Mouse (Mus musculus): ENCODE data around the gene Bcat1. TPM values are rescaled to one million over a fixed set of nuclear protein-coding genes. Genes with fewer than 3 reads are reported as not detected.
A peak's percentile ranks its signal among the peaks of the same experiment; 100 is the strongest.

Bcat1 gene
- polyA plus RNA-seq, 1 experiment from 2014 or later, result 116 TPM

GRCm38 (mm10) chr6:145088451-145089113 lies 12.6 kb upstream of the Bcat1 start:
- ATAC-seq (ENCODE audit: low FRiP score) (no peak), DNase-seq (ENCODE audit: low spot score) (peak; percentile 39)
- no peaks in the 10 kb centered on the region for H3K36me3 ChIP-seq (ENCODE audit: control insufficient read depth, insufficient read depth, low read length)
- H3K9me3 ChIP-seq (ENCODE audit: control insufficient read depth, low read length), result no peaks in the 10 kb centered on the region
- WGBS, result 50% methylated on average over 4 of the region's 4 CpGs
- no peak overlapping the region for H3K4me2 ChIP-seq (replicated peaks; ENCODE audit: low read depth, low read length)
- no peak overlapping the region for H3K4me3 ChIP-seq (ENCODE audit: low read depth, low read length)
- H3K27ac ChIP-seq (ENCODE audit: low read depth, low read length), result no peak overlapping the region
- no peaks in the 10 kb centered on the region for H3K4me1 ChIP-seq (replicated peaks; ENCODE audit: control insufficient read depth, insufficient read depth, low read length)
- no peaks in the 10 kb centered on the region for H3K27me3 ChIP-seq (ENCODE audit: control insufficient read depth, insufficient read depth, low read length)
- no peak overlapping the region for H3K9ac ChIP-seq (ENCODE audit: low read depth, low read length)

GRCm38 (mm10) chr6:145084343-145085117 lies 8.5 kb upstream of the Bcat1 start:
- H3K4me3 ChIP-seq (ENCODE audit: low read depth, low read length), result no peak overlapping the region
- H3K9ac ChIP-seq (ENCODE audit: low read depth, low read length), result no peak overlapping the region
- no peak for DNase-seq (ENCODE audit: low spot score)
- 89% methylated on average over 8 of the region's 8 CpGs for whole genome bisulfite sequencing
- H3K4me1 ChIP-seq (replicated peaks; ENCODE audit: control insufficient read depth, insufficient read depth, low read length), result no peaks in the 10 kb centered on the region
- no peaks in the 10 kb centered on the region for H3K9me3 ChIP-seq (ENCODE audit: control insufficient read depth, low read length)
- no peak for ATAC-seq (ENCODE audit: low FRiP score)
- H3K27ac ChIP-seq (ENCODE audit: low read depth, low read length), result no peak overlapping the region
- no peak overlapping the region for H3K4me2 ChIP-seq (replicated peaks; ENCODE audit: low read depth, low read length)
- no peaks in the 10 kb centered on the region for H3K36me3 ChIP-seq (ENCODE audit: control insufficient read depth, insufficient read depth, low read length)
- H3K27me3 ChIP-seq (ENCODE audit: control insufficient read depth, insufficient read depth, low read length), result no peaks in the 10 kb centered on the region

GRCm38 (mm10) chr6:145081721-145082120 lies 5.7 kb upstream of the Bcat1 start:
- Histone ChIP-seq H3K36me3 (ENCODE audit: control insufficient read depth, insufficient read depth, low read length) (no peaks in the 10 kb centered on the region), H3K4me2 (replicated peaks; ENCODE audit: low read depth, low read length) (no peak overlapping the region), H3K4me1 (replicated peaks; ENCODE audit: control insufficient read depth, insufficient read depth, low read length) (no peaks in the 10 kb centered on the region), H3K9ac (ENCODE audit: low read depth, low read length) (no peak overlapping the region), H3K27ac (ENCODE audit: low read depth, low read length) (no peak overlapping the region), H3K27me3 (ENCODE audit: control insufficient read depth, insufficient read depth, low read length) (no peaks in the 10 kb centered on the region), H3K4me3 (ENCODE audit: low read depth, low read length) (no peak overlapping the region), H3K9me3 (ENCODE audit: control insufficient read depth, low read length) (no peaks in the 10 kb centered on the region)
- ATAC-seq (ENCODE audit: low FRiP score) (no peak), DNase-seq (ENCODE audit: low spot score) (no peak)
- 72% methylated on average over 4 of the region's 4 CpGs for WGBS

GRCm38 (mm10) chr6:145079087-145079759 lies 3.2 kb upstream of the Bcat1 start:
- no peak for DNase-seq (ENCODE audit: low spot score)
- H3K9me3 ChIP-seq (ENCODE audit: control insufficient read depth, low read length), result no peaks in the 10 kb centered on the region

GRCm38 (mm10) chr6:145076286-145076685 lies 302 bp upstream of the Bcat1 start:
- Histone ChIP-seq H3K4me3 (ENCODE audit: low read depth, low read length) (peak overlapping the region; percentile 69), H3K9ac (ENCODE audit: low read depth, low read length) (no peak overlapping the region), H3K4me2 (replicated peaks; ENCODE audit: low read depth, low read length) (peak overlapping the region; percentile 96; the same call in 1 of the 2 replicates), H3K4me1 (replicated peaks; ENCODE audit: control insufficient read depth, insufficient read depth, low read length) (no peaks in the 10 kb centered on the region), H3K36me3 (ENCODE audit: control insufficient read depth, insufficient read depth, low read length) (no peaks in the 10 kb centered on the region), H3K9me3 (ENCODE audit: control insufficient read depth, low read length) (no peaks in the 10 kb centered on the region), H3K27me3 (ENCODE audit: control insufficient read depth, insufficient read depth, low read length) (no peaks in the 10 kb centered on the region), H3K27ac (ENCODE audit: low read depth, low read length) (no peak overlapping the region)
- WGBS, result 8% methylated on average over 9 of the region's 9 CpGs
- DNase-seq (ENCODE audit: low spot score) (peak; percentile 29), ATAC-seq (ENCODE audit: low FRiP score) (peak; percentile 55)

More at GRCm38 (mm10) chr6:145079087-145079759, 3.2 kb upstream of the Bcat1 start:
- no peak overlapping the region for H3K9ac ChIP-seq (ENCODE audit: low read depth, low read length)
- H3K4me3 ChIP-seq (ENCODE audit: low read depth, low read length), result no peak overlapping the region
- ATAC-seq (ENCODE audit: low FRiP score), result no peak
- H3K36me3 ChIP-seq (ENCODE audit: control insufficient read depth, insufficient read depth, low read length), result no peaks in the 10 kb centered on the region
- no peaks in the 10 kb centered on the region for H3K4me1 ChIP-seq (replicated peaks; ENCODE audit: control insufficient read depth, insufficient read depth, low read length)
- H3K4me2 ChIP-seq (replicated peaks; ENCODE audit: low read depth, low read length), result no peak overlapping the region
- H3K27me3 ChIP-seq (ENCODE audit: control insufficient read depth, insufficient read depth, low read length), result no peaks in the 10 kb centered on the region
- 71% methylated on average over 9 of the region's 9 CpGs for WGBS
- no peak overlapping the region for H3K27ac ChIP-seq (ENCODE audit: low read depth, low read length)

- no peak overlapping the region for H3K27ac ChIP-seq (ENCODE audit: low read depth, low read length)
- under 1% methylated on average over 20 of the region's 20 CpGs for WGBS
- no peak for DNase-seq (ENCODE audit: low spot score)
These were observed 866 bp downstream of the Bcat1 start for GRCm38 (mm10) chr6:145075088-145075547.

GRCm38 (mm10) chr6:145074461-145074860 lies 1.5 kb downstream of the Bcat1 start:
- H3K36me3 ChIP-seq (ENCODE audit: control insufficient read depth, insufficient read depth, low read length), result no peaks in the 10 kb centered on the region
- no peak overlapping the region for H3K9ac ChIP-seq (ENCODE audit: low read depth, low read length)
- no peak for DNase-seq (ENCODE audit: low spot score)
- H3K9me3 ChIP-seq (ENCODE audit: control insufficient read depth, low read length), result no peaks in the 10 kb centered on the region
- H3K4me3 ChIP-seq (ENCODE audit: low read depth, low read length), result no peak overlapping the region; the same call in 1 of the 2 replicates
- no peak for ATAC-seq (ENCODE audit: low FRiP score)
- no peaks in the 10 kb centered on the region for H3K4me1 ChIP-seq (replicated peaks; ENCODE audit: control insufficient read depth, insufficient read depth, low read length)
- H3K27ac ChIP-seq (ENCODE audit: low read depth, low read length), result no peak overlapping the region
- no peak overlapping the region; the same call in 1 of the 2 replicates for H3K4me2 ChIP-seq (replicated peaks; ENCODE audit: low read depth, low read length)
- no peaks in the 10 kb centered on the region for H3K27me3 ChIP-seq (ENCODE audit: control insufficient read depth, insufficient read depth, low read length)

More at GRCm38 (mm10) chr6:145075088-145075547, 866 bp downstream of the Bcat1 start:
- Histone ChIP-seq H3K4me2 (replicated peaks; ENCODE audit: low read depth, low read length) (peak overlapping the region; percentile 96), H3K9me3 (ENCODE audit: control insufficient read depth, low read length) (no peaks in the 10 kb centered on the region), H3K27me3 (ENCODE audit: control insufficient read depth, insufficient read depth, low read length) (no peaks in the 10 kb centered on the region), H3K4me1 (replicated peaks; ENCODE audit: control insufficient read depth, insufficient read depth, low read length) (no peaks in the 10 kb centered on the region), H3K4me3 (ENCODE audit: low read depth, low read length) (peak overlapping the region; percentile 69), H3K36me3 (ENCODE audit: control insufficient read depth, insufficient read depth, low read length) (no peaks in the 10 kb centered on the region), H3K9ac (ENCODE audit: low read depth, low read length) (peak overlapping the region; percentile 71)
- peak; percentile 68 for ATAC-seq (ENCODE audit: low FRiP score)

- Histone ChIP-seq H3K36me3 (ENCODE audit: control insufficient read depth, insufficient read depth, low read length) (no peaks in the 10 kb centered on the region), H3K9ac (ENCODE audit: low read depth, low read length) (no peak overlapping the region), H3K4me2 (replicated peaks; ENCODE audit: low read depth, low read length) (no peak overlapping the region), H3K9me3 (ENCODE audit: control insufficient read depth, low read length) (no peaks in the 10 kb centered on the region), H3K27ac (ENCODE audit: low read depth, low read length) (no peak overlapping the region), H3K27me3 (ENCODE audit: control insufficient read depth, insufficient read depth, low read length) (no peaks in the 10 kb centered on the region), H3K4me1 (replicated peaks; ENCODE audit: control insufficient read depth, insufficient read depth, low read length) (no peaks in the 10 kb centered on the region), H3K4me3 (ENCODE audit: low read depth, low read length) (no peak overlapping the region)
- ATAC-seq (ENCODE audit: low FRiP score), result no peak
- DNase-seq (ENCODE audit: low spot score), result no peak
- WGBS, result 87% methylated on average over 2 of the region's 2 CpGs
These were observed 6.1 kb downstream of the Bcat1 start for GRCm38 (mm10) chr6:145069921-145070320.

Data from hindbrain, embryonic 11.5 days (tissue).